Comparison of ENCODE assay signal across 8 mouse cellular contexts in the genomic region with DNA sequence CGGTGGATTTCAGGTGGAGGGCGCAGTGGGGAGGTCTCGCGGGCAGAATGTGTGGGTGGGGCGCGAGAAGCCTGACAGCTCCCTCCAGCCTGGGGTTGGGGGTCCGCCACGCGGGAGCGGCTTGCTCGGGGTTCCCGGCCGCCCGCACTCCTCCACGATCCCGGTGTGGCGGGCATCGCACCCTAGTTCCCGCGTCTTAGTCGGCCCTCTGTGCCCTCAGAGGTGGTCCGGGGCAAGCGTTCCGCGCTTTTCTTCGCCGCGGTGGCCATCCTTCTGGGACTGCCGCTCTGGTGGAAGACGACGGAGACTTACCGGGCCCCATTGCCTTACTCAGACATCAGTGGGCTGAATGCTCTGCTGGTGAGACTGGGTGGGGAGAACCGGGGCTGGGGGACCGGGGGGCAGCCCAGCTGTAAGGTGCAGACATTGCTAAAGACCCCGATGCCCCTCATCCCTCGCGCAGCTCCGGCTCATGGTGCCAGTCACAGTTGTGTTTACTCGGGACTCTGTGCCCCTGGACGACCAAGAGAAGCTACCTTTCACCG. TPM values are rescaled to one million over a fixed set of nuclear protein-coding genes. Genes with fewer than 3 reads are reported as not detected.
DNase-seq lines count a peak whose midpoint lies in the region; ATAC-seq lines count a peak whose summit lies in the region.

No protein-coding gene starts in this region.

- peak overlapping the region; percentile 87 for H3K4me3 ChIP-seq in kidney, embryonic 15.5 days (replicated peaks)
- H3K4me3 ChIP-seq in brown adipose tissue, adult 24 weeks (ENCODE audit: insufficient read depth, low read depth, low read length): peak overlapping the region; percentile 97
- H3K4me3 ChIP-seq in hindbrain, embryonic 13.5 days: peak overlapping the region; percentile 86
- peak overlapping the region; percentile 90 for H3K4me3 ChIP-seq in midbrain, embryonic 13.5 days (replicated peaks)

- no peaks in the 10 kb centered on the region for H3K9me3 ChIP-seq in kidney, embryonic 15.5 days (replicated peaks)
- no peaks in the 10 kb centered on the region for H3K9me3 ChIP-seq in hindbrain, embryonic 13.5 days
- no peaks in the 10 kb centered on the region for H3K9me3 ChIP-seq in midbrain, embryonic 13.5 days

- no peaks in the 10 kb centered on the region for H3K27me3 ChIP-seq in kidney, embryonic 15.5 days
- H3K27me3 ChIP-seq in hindbrain, embryonic 13.5 days: no peaks in the 10 kb centered on the region
- H3K27me3 ChIP-seq in midbrain, embryonic 13.5 days: no peaks in the 10 kb centered on the region

- H3K9ac ChIP-seq in kidney, embryonic 15.5 days: peak overlapping the region; percentile 81
- H3K9ac ChIP-seq in hindbrain, embryonic 13.5 days: peak overlapping the region; percentile 91
- H3K9ac ChIP-seq in midbrain, embryonic 13.5 days (replicated peaks): peak overlapping the region; percentile 88

- peaks cover 8% of the 10 kb centered on the region for H3K4me1 ChIP-seq in kidney, embryonic 15.5 days
- H3K4me1 ChIP-seq in brown adipose tissue, adult 24 weeks (ENCODE audit: control insufficient read depth, insufficient read depth, insufficient read length, low read length): no peaks in the 10 kb centered on the region
- H3K4me1 ChIP-seq in hindbrain, embryonic 13.5 days (replicated peaks): peaks cover 19% of the 10 kb centered on the region
- H3K4me1 ChIP-seq in midbrain, embryonic 13.5 days (replicated peaks): peaks cover 11% of the 10 kb centered on the region

- under 1% methylated on average over 41 of the region's 41 CpGs for WGBS in kidney, embryonic 15.5 days
- under 1% methylated on average over 41 of the region's 41 CpGs for WGBS in hindbrain, embryonic 13.5 days
- WGBS in midbrain, embryonic 13.5 days: under 1% methylated on average over 41 of the region's 41 CpGs

- 0 out of 2 replicates have a peak overlapping the region, but pooled peaks have one; percentile 33 for H3K27ac ChIP-seq in kidney, embryonic 15.5 days
- H3K27ac ChIP-seq in brown adipose tissue, adult 24 weeks (replicated peaks; ENCODE audit: low read depth, low read length): no peak overlapping the region
- H3K27ac ChIP-seq in hindbrain, embryonic 13.5 days: peak overlapping the region; percentile 64
- no peak overlapping the region; the same call in 1 of the 2 replicates for H3K27ac ChIP-seq in midbrain, embryonic 13.5 days

- ATAC-seq in kidney, embryonic 15.5 days (replicated peaks; ENCODE audit: low FRiP score): peak; percentile 74
- peak; percentile 71 for ATAC-seq in hindbrain, embryonic 13.5 days (ENCODE audit: low FRiP score)
- peak; percentile 88 for ATAC-seq in midbrain, embryonic 13.5 days

- peaks cover 18% of the 10 kb centered on the region for H3K36me3 ChIP-seq in kidney, embryonic 15.5 days
- peaks cover 18% of the 10 kb centered on the region for H3K36me3 ChIP-seq in hindbrain, embryonic 13.5 days
- peaks cover 13% of the 10 kb centered on the region for H3K36me3 ChIP-seq in midbrain, embryonic 13.5 days

- H3K4me2 ChIP-seq in kidney, embryonic 15.5 days: peak overlapping the region; percentile 82
- peak overlapping the region; percentile 92 for H3K4me2 ChIP-seq in hindbrain, embryonic 13.5 days
- peak overlapping the region; percentile 95 for H3K4me2 ChIP-seq in midbrain, embryonic 13.5 days (replicated peaks)

- no peak for DNase-seq in kidney, adult 9 months
- no peak for DNase-seq in retina, embryonic 14.5 days (ENCODE audit: low spot score)
- no peak for DNase-seq in urinary bladder, postnatal 10 days (ENCODE audit: low spot score)
- no peak for DNase-seq in thymus, postnatal 0 days (ENCODE audit: low spot score)

RNA-seq across cellular contexts. Expression of a gene that starts 0.4 kb away (rescaled TPM):
- 77.5 and 86.2 TPM in 2 replicates for polyA plus RNA-seq in kidney, embryonic 15.5 days (2015; fragmentation: Nextera tagmentation; extraction: Ambion mirVana)
- polyA plus RNA-seq in brown adipose tissue, adult 24 weeks (2012; ENCODE audit: insufficient read depth, insufficient read length, missing spikeins): 14.4 and 19.7 TPM in 2 replicates
- 75.0 and 78.2 TPM in 2 replicates for polyA plus RNA-seq in hindbrain, embryonic 13.5 days (2015; fragmentation: Nextera tagmentation; extraction: Ambion mirVana)
- polyA plus RNA-seq in midbrain, embryonic 13.5 days (2015; fragmentation: Nextera tagmentation; extraction: Ambion mirVana): 60.9 and 66.6 TPM in 2 replicates
- 43.9 and 47.9 TPM in 2 replicates for polyA plus RNA-seq in thymus, postnatal 0 days (2015; fragmentation: Nextera tagmentation; extraction: Ambion mirVana)

RNA-seq across cellular contexts. Expression of a gene that starts 5.8 kb away (rescaled TPM):
- 6.0 and 6.4 TPM in 2 replicates for polyA plus RNA-seq in kidney, embryonic 15.5 days (2015; fragmentation: Nextera tagmentation; extraction: Ambion mirVana)
- polyA plus RNA-seq in brown adipose tissue, adult 24 weeks (2012; ENCODE audit: insufficient read depth, insufficient read length, missing spikeins): 1.9 and 2.3 TPM in 2 replicates
- polyA plus RNA-seq in hindbrain, embryonic 13.5 days (2015; fragmentation: Nextera tagmentation; extraction: Ambion mirVana): 144 and 175 TPM in 2 replicates
- polyA plus RNA-seq in midbrain, embryonic 13.5 days (2015; fragmentation: Nextera tagmentation; extraction: Ambion mirVana): 26.3 and 28.3 TPM in 2 replicates
- 2.3 TPM in 2 replicates for polyA plus RNA-seq in thymus, postnatal 0 days (2015; fragmentation: Nextera tagmentation; extraction: Ambion mirVana)

RNA-seq across cellular contexts. Expression of a gene that starts 14.7 kb away (rescaled TPM):
- 40.2 and 44.9 TPM in 2 replicates for polyA plus RNA-seq in kidney, embryonic 15.5 days (2015; fragmentation: Nextera tagmentation; extraction: Ambion mirVana)
- polyA plus RNA-seq in brown adipose tissue, adult 24 weeks (2012; ENCODE audit: insufficient read depth, insufficient read length, missing spikeins): 16.9 and 30.7 TPM in 2 replicates
- 75.1 and 76.7 TPM in 2 replicates for polyA plus RNA-seq in hindbrain, embryonic 13.5 days (2015; fragmentation: Nextera tagmentation; extraction: Ambion mirVana)
- 69.1 and 75.4 TPM in 2 replicates for polyA plus RNA-seq in midbrain, embryonic 13.5 days (2015; fragmentation: Nextera tagmentation; extraction: Ambion mirVana)
- polyA plus RNA-seq in thymus, postnatal 0 days (2015; fragmentation: Nextera tagmentation; extraction: Ambion mirVana): 36.8 and 39.5 TPM in 2 replicates

RNA-seq across cellular contexts. Expression of a gene that starts 27.3 kb away (rescaled TPM):
- 43.3 and 47.4 TPM in 2 replicates for polyA plus RNA-seq in kidney, embryonic 15.5 days (2015; fragmentation: Nextera tagmentation; extraction: Ambion mirVana)
- 0.29 and 0.87 TPM in 2 replicates for polyA plus RNA-seq in brown adipose tissue, adult 24 weeks (2012; ENCODE audit: insufficient read depth, insufficient read length, missing spikeins)
- 9.9 and 10.2 TPM in 2 replicates for polyA plus RNA-seq in hindbrain, embryonic 13.5 days (2015; fragmentation: Nextera tagmentation; extraction: Ambion mirVana)
- polyA plus RNA-seq in midbrain, embryonic 13.5 days (2015; fragmentation: Nextera tagmentation; extraction: Ambion mirVana): 17.3 and 20.7 TPM in 2 replicates
- 28.0 and 31.5 TPM in 2 replicates for polyA plus RNA-seq in thymus, postnatal 0 days (2015; fragmentation: Nextera tagmentation; extraction: Ambion mirVana)

RNA-seq across cellular contexts. Expression of a gene that starts 37.9 kb away (rescaled TPM):
- 0.32 and 0.43 TPM in 2 replicates for polyA plus RNA-seq in kidney, embryonic 15.5 days (2015; fragmentation: Nextera tagmentation; extraction: Ambion mirVana)
- polyA plus RNA-seq in brown adipose tissue, adult 24 weeks (2012; ENCODE audit: insufficient read depth, insufficient read length, missing spikeins): not detected in 2 replicates
- 0.19 and 0.49 TPM in 2 replicates for polyA plus RNA-seq in hindbrain, embryonic 13.5 days (2015; fragmentation: Nextera tagmentation; extraction: Ambion mirVana)
- polyA plus RNA-seq in midbrain, embryonic 13.5 days (2015; fragmentation: Nextera tagmentation; extraction: Ambion mirVana): 0.28 and 0.87 TPM in 2 replicates
- 0.21 and 0.29 TPM in 2 replicates for polyA plus RNA-seq in thymus, postnatal 0 days (2015; fragmentation: Nextera tagmentation; extraction: Ambion mirVana)

Comparison
In these comparisons a context has a peak if more than half of its experiments do, and no peak if none do; other contexts are left out.
1. H3K27ac ChIP-seq: peak in kidney, embryonic 15.5 days (single experiment) and hindbrain, embryonic 13.5 days (single experiment); none in brown adipose tissue, adult 24 weeks (single experiment) and midbrain, embryonic 13.5 days (single experiment).
2. Peak in every context shown above with its lines, with median percentiles within 50 percentile points of each other: ATAC-seq, H3K4me2 ChIP-seq, H3K4me3 ChIP-seq and H3K9ac ChIP-seq.